Mouse (Mus musculus) liver, embryonic 12.5 days (tissue): Measurements from ENCODE around the gene Crat. TPM values are rescaled to one million over a fixed set of nuclear protein-coding genes. Genes with fewer than 3 reads are reported as not detected.
A peak's percentile ranks its signal among the peaks of the same experiment; 100 is the strongest.

Experiments used
- ATAC-seq: fragments of 200-750 bp; cut with Nextera tagmentation; 2 replicates; pipeline ENCODE4 v1.8.0; 2017; ENCODE audit warnings: moderate number of reproducible peaks, mild to moderate bottlenecking, moderate library complexity
- H3K27ac ChIP-seq: fragments of 300-500 bp; sonication (generic); 2 replicates; pipeline ENCODE4 v1.5.1; 2016; ENCODE audit warnings: mild to moderate bottlenecking
- H3K27me3 ChIP-seq: fragments of 300-500 bp; sonication (generic); replicated peaks from 2 replicates; pipeline ENCODE4 v1.6.1; 2016; ENCODE audit warnings: mild to moderate bottlenecking, moderate library complexity
- H3K36me3 ChIP-seq: fragments of 300-500 bp; sonication (generic); 2 replicates; pipeline ENCODE4 v1.6.1; 2016; ENCODE audit warnings: mild to moderate bottlenecking, moderate library complexity
- H3K4me1 ChIP-seq: fragments of 300-500 bp; sonication (generic); 2 replicates; pipeline ENCODE4 v1.6.1; 2016
- H3K4me2 ChIP-seq: fragments of 300-500 bp; sonication (generic); 2 replicates; pipeline ENCODE4 v1.6.1; 2016; ENCODE audit warnings: mild to moderate bottlenecking, moderate library complexity
- H3K4me3 ChIP-seq: fragments of 300-500 bp; sonication (generic); 2 replicates; pipeline ENCODE4 v1.5.1; 2016; ENCODE audit warnings: mild to moderate bottlenecking, moderate library complexity
- H3K9ac ChIP-seq: fragments of 300-500 bp; sonication (generic); 2 replicates; pipeline ENCODE4 v1.6.1; 2016; ENCODE audit warnings: mild to moderate bottlenecking, moderate library complexity
- H3K9me3 ChIP-seq: fragments of 300-500 bp; sonication (generic); replicated peaks from 2 replicates; pipeline ENCODE4 v1.6.1; 2016; ENCODE audit warnings: mild to moderate bottlenecking, moderate library complexity
- WGBS: fragments of 180-500 bp; shearing (Covaris S2); methylation state at CpG from one replicate; pipeline ENCODE4 v1.1.7; 2016; ENCODE audit not compliant: insufficient replicate concordance; 5-methylcytosine and 5-hydroxymethylcytosine counted together
- microRNA-seq: library from miRNA; unstranded; fragments of <30 nt; microRNA quantifications from one replicate; pipeline ENCODE4, GENCODE M21; 2017
- polyA plus RNA-seq: library from polyadenylated mRNA; unstranded; fragments of >200 nt; fragmentation: Nextera tagmentation; extraction: Ambion mirVana; gene quantifications from 2 replicates; pipeline ENCODE4 v1.2.1, GENCODE M21; 2016

The Crat gene
- polyA plus RNA-seq, 1 experiment from 2014 or later: 28.6 TPM

DNA sequence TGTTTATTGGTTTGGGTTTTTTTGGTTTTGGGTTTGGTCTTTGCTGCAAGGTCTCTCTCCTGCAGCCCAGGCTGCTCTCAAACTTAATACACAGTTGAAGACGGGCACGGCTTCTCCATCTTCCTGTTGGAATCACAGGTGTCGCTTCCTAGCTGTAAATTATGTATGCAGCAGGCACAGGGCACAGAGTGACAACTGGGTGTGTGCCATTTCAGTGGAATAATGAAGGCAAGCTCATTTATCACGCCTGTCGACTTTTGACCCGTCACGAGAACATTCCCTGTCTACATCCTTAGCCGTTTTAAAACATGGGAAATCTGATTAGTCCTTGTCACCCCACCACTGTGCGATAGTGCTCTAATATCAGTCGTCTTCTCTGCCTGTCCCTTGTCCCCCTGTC is 55.0 kb downstream of the Crat start:
- Histone ChIP-seq H3K4me1 (peaks cover 57% of the 10 kb centered on the region), H3K4me3 (no peak overlapping the region), H3K9ac (no peak overlapping the region), H3K27me3 (no peaks in the 10 kb centered on the region), H3K9me3 (0 out of 2 replicates have a peak, but pooled peaks cover 4% of the 10 kb centered on the region), H3K36me3 (no peaks in the 10 kb centered on the region), H3K27ac (no peak overlapping the region), H3K4me2 (no peak overlapping the region)
- WGBS: 75% methylated on average over 10 of the region's 10 CpGs
- ATAC-seq: no peak

DNA sequence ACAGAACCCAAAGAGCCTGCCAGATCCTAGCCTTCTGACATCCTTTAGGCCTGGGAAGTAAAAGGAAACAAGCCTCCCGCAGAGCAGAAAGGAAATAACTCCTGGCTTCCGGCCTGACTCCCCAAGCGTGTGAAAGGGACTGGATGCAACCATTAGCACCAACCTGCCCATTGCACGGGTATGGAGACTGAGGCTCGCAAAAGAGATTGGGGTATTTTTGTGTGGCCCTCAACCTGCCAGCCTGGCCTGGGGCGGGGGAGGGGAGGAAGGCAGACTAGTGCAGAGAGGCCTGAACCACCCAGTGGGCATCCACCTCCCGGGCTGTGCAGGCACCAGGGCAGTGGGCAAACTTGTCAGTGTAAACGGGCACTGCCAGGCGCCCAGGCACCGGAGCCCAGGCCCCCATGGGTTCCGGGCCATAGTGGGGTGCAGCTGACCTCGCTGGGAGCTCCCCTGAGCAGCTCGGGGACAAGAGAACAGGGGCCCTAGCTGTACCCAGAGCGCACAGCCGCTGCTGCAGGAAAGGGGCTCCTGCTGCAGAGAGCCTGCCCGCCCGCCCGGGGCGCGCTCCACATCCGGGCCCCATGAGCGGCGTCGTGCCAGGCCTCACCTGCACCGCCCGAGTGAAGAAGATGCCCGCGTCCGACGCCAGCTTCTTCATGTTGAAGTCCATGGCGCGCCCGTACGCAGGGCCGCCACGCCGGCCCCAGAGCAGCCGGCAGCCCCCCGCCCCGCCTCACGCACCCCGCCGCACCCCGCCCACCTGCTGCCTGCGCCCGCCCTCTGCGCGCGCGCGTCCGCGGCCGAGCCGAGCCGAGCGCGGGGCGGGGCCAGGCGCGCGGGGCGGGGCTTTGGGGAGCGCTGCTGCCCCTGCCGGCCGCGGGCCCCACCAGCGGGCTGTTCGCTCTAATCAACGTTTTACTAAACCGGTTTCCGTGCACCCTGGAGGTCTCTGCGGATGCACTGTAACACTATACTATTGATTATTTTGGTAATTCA is 56.8 kb downstream of the Crat start, which contains the start of gene Sh3glb2:
Sh3glb2 (minus strand) TSS at position 805 of the 999 bp plus-strand sequence.
- peaks cover 55% of the 10 kb centered on the region for H3K4me1 ChIP-seq
- H3K4me2 ChIP-seq: peak within 1 kb of the TSS; percentile 98
- ATAC-seq: peak; percentile 60
- H3K4me3 ChIP-seq: peak within 1 kb of the TSS; percentile 82
- H3K9me3 ChIP-seq: 0 out of 2 replicates have a peak, but pooled peaks cover 4% of the 10 kb centered on the region
- H3K9ac ChIP-seq: peak within 1 kb of the TSS; percentile 83
- peak within 1 kb of the TSS; percentile 72 for H3K27ac ChIP-seq
- WGBS: 2% methylated on average over 68 of the region's 73 CpGs
- H3K27me3 ChIP-seq: no peaks in the 10 kb centered on the region
- peaks cover 13% of the 10 kb centered on the region for H3K36me3 ChIP-seq

DNA sequence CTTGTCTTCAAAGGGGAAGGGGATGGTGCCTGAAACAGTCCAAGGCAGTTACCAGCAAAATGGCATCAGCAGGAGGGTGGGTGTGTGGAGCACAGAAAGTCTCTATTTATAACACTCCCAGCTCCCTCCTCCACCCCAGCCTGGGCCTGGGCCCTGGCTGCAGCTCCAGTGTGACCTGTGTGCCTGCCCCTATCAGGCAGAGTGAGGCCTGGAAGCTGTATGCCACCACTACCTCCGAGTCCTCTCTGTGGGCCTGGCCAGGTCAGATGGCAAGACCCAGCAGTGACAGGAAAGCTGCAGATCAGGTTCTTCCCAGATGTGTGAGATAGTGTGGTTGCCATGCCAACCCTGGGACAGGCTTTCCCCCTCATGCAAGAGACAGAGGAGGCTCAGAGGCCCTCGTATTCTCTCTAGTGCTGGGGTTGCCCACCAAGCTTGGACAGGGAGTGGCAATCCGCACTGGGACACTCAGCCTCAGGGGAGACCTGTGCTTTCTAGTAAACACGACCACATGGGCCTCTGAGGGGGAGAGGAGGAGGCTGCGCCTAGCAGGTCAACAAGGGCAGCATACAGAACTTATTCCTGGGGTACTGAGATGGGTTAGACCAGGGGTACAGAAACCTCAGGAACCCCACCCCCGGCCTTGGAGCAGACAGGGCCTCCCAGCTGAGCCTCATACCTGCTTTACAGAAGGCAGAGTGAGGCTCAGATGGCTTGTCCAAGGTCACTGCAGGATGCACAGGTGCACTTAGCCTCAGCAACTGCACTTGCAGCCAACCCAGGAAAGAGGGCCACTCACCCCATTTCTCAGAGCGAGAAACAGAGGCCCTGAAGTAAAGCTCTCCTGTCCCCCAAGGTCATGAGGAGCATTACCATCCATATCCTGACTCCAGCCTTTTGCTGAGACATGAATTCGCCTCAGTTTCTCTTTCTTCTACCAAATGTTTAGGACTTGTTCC is 57.8 kb downstream of the Crat start:
- ATAC-seq: no peak
- Histone ChIP-seq H3K4me2 (peak overlapping the region; percentile 98), H3K9ac (peak overlapping the region; percentile 83), H3K27me3 (no peaks in the 10 kb centered on the region), H3K36me3 (peaks cover 23% of the 10 kb centered on the region), H3K4me1 (peaks cover 51% of the 10 kb centered on the region), H3K27ac (peak overlapping the region; percentile 27), H3K4me3 (peak overlapping the region; percentile 82), H3K9me3 (0 out of 2 replicates have a peak, but pooled peaks cover 4% of the 10 kb centered on the region)
- WGBS: 51% methylated on average over 8 of the region's 8 CpGs

DNA sequence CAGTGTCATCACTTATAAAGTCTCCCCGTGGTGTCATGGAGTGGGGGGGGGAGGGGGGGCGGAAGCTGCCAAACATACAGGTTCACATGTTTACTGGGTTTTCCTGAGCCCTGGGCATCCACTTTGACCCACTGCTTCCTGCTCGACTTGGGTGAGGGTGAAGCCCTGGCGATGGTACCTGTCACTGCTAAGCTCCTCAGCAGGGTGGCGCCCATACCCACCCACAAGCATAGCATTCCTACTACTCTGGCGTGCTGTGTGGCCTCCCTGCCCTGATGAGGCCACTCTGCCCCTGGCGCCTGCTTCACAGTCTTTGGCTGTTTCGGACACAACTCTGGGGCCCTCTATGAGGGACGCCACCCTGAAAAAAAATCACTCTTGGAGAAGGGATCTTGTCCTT is 58.7 kb downstream of the Crat start:
- Histone ChIP-seq H3K27me3 (no peaks in the 10 kb centered on the region), H3K27ac (no peak overlapping the region), H3K36me3 (peaks cover 27% of the 10 kb centered on the region), H3K4me2 (no peak overlapping the region), H3K9me3 (no peaks in the 10 kb centered on the region), H3K4me1 (peaks cover 51% of the 10 kb centered on the region), H3K4me3 (no peak overlapping the region), H3K9ac (no peak overlapping the region)
- no peak for ATAC-seq
- 66% methylated on average over 9 of the region's 9 CpGs for WGBS

DNA sequence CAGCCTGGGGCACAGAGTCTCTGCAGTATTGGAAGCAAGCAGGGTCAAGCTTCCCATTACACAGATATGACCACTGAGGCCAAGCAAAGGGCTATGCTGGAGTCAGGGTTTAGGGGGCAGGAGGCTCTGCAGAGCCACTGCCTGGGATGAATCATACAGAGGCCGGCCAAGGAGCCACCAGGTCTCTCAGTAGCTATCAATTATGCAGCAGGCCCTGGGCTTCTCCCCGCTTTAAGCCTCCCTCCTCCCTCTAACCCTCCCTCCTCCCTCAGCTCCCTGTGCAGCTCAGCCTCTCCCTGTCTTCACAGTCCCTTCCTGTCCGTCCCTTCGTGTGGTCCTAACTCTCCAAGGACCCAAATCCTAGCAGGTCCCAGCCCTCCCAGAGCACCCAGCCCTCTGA is 59.3 kb downstream of the Crat start:
- WGBS: 49% methylated on average over 4 of the region's 4 CpGs

DNA sequence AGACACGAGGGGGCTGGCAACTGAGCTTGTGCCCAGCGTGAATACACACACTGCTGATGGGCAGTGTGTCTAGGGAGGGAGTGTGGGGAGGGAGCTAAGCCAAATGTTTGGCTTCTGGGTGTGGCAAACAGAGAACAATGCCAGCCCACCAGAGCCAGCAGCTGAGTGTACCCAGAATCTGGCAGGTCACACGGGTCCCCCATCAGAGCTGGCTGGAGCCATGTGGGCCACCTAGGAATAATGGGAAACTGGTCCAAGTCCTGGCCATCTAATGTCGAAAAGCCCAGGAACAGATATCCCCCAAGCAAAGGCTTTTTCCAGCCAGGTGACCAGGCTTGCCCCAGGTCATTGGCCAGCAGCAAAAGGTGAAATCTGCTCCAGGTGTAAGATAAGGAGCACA is 59.8 kb downstream of the Crat start:
- Histone ChIP-seq H3K27me3 (no peaks in the 10 kb centered on the region), H3K9ac (no peak overlapping the region), H3K9me3 (no peaks in the 10 kb centered on the region), H3K4me3 (no peak overlapping the region), H3K4me2 (no peak overlapping the region), H3K36me3 (peaks cover 27% of the 10 kb centered on the region), H3K27ac (no peak overlapping the region), H3K4me1 (peaks cover 51% of the 10 kb centered on the region)
- WGBS: 60% methylated on average over 4 of the region's 4 CpGs
- no peak for ATAC-seq

More for the DNA sequence above, 59.3 kb downstream of the Crat start:
- ATAC-seq: no peak
- no peak overlapping the region for H3K27ac ChIP-seq
- H3K36me3 ChIP-seq: peaks cover 27% of the 10 kb centered on the region
- no peaks in the 10 kb centered on the region for H3K27me3 ChIP-seq
- H3K9ac ChIP-seq: no peak overlapping the region
- no peak overlapping the region for H3K4me3 ChIP-seq
- peaks cover 51% of the 10 kb centered on the region for H3K4me1 ChIP-seq
- no peaks in the 10 kb centered on the region for H3K9me3 ChIP-seq
- H3K4me2 ChIP-seq: no peak overlapping the region

DNA sequence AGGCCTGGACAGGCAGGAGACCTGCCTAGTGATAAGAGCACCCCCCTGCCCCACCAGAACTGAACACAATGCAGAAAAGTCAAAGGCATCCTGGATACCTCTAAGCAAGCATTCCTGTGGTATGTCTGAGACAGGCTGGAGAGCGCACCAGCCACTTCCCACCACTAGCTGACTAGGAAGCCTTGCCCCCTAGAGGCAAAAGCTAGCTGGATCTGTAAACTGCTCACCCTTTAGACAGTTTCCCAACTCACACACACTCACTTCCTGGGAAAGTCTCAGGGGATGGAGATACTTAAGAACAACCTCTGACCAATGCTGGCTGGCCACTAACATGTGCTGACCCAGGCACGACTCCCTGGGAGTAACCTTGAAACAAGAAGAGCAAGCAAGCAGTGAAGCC is 64.5 kb downstream of the Crat start:
- H3K36me3 ChIP-seq: peaks cover 73% of the 10 kb centered on the region
- no peaks in the 10 kb centered on the region for H3K27me3 ChIP-seq
- no peak overlapping the region for H3K27ac ChIP-seq
- no peak overlapping the region for H3K9ac ChIP-seq
- ATAC-seq: no peak
- H3K4me3 ChIP-seq: no peak overlapping the region
- H3K4me2 ChIP-seq: no peak overlapping the region
- H3K9me3 ChIP-seq: no peaks in the 10 kb centered on the region
- 70% methylated on average over 2 of the region's 2 CpGs for WGBS
- H3K4me1 ChIP-seq: peaks cover 16% of the 10 kb centered on the region

Small RNA genes lying within 50 kb of the gene (microRNA-seq; reads per million reads assigned to microRNA genes)
- gene Gm47292: not detected

Other genes starting within 250 kb of the Crat start
- gene Endog, start 244.3 kb downstream of the Crat start, polyA plus RNA-seq: 23.0 and 23.3 TPM in 2 replicates
- gene Spout1, start 237.4 kb downstream of the Crat start, polyA plus RNA-seq: 54.4 and 55.1 TPM in 2 replicates
- 11.3 and 11.4 TPM in 2 replicates for gene Kyat1, start 210.0 kb downstream of the Crat start, polyA plus RNA-seq
- gene Lrrc8a, start 178.1 kb downstream of the Crat start, polyA plus RNA-seq: 12.8 and 13.9 TPM in 2 replicates
- 0.11 and 0.12 TPM in 2 replicates for gene Gm28035, start 175.2 kb downstream of the Crat start, polyA plus RNA-seq
- gene Phyhd1, start 149.6 kb downstream of the Crat start, polyA plus RNA-seq: 6.9 and 7.4 TPM in 2 replicates
- not detected in 2 replicates for gene Gm28038, start 134.8 kb downstream of the Crat start, polyA plus RNA-seq
- gene Dolk, start 129.5 kb downstream of the Crat start, polyA plus RNA-seq: 15.5 and 17.5 TPM in 2 replicates
- 23.9 and 25.8 TPM in 2 replicates for gene Nup188, start 129.4 kb downstream of the Crat start, polyA plus RNA-seq
- gene Sh3glb2, start 56.5 kb downstream of the Crat start, polyA plus RNA-seq: 30.3 and 33.7 TPM in 2 replicates
- 12.7 and 13.6 TPM in 2 replicates for gene Miga2, start 51.6 kb downstream of the Crat start, polyA plus RNA-seq
- gene Dolpp1, start 23.6 kb downstream of the Crat start, polyA plus RNA-seq: 23.5 and 24.3 TPM in 2 replicates
- 168 and 173 TPM in 2 replicates for gene Ptpa, start 226 bp upstream of the Crat start, polyA plus RNA-seq
- gene Ier5l, start 58.4 kb upstream of the Crat start, polyA plus RNA-seq: 0.44 and 0.59 TPM in 2 replicates
- 0.31 TPM in 1 of 2 replicates, not detected in the other for gene Cstad, start 179.2 kb upstream of the Crat start, polyA plus RNA-seq